Mouse (Mus musculus): ENCODE measurements around the gene Camkk1. TPM values are rescaled to one million over a fixed set of nuclear protein-coding genes. Genes with fewer than 3 reads are reported as not detected.

Camkk1 gene
- polyA plus RNA-seq (2015; fragmentation: Illumina TruSeq; extraction: RNeasy Lipid Tissue Mini Kit (QIAGEN cat#74804); ENCODE audit: insufficient read depth, low replicate concordance) = 2.9 TPM

DNA sequence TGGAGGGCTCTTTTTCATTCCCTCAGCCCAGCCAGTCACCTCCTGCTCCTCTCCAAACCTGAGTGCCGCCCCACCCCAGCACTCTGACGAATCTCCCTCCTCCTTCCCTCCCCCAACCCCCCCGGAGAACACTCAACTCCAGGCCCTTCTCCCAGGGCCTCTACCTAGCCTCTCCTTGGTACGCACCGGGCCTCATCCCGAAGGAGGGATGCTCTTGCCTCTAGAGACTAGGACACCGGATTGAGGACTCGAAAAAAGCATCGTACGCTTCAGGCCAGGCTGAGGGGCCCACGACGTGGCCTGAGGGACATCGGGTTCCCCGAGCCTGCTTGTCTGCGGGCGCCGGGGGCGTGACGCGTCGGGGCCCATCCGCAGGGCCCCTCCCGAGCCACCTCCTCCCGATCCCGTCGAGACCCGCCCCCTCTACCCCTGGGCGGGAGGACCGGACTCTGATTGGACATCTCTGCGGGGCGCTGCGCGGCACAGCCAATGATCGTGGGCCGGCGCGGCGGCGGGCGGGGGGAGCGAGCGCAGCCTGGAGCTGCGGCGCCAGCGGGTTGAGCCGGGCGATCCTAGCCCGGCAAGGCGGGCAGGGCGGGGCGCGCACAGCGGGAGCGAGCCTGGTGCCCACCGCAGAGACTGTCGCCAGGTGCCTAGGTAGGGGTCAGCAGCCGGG lies at the start of gene Camkk1:
Gene Camkk1, plus strand, starts transcription at position 538 of the 676 bp plus-strand sequence.

DNA sequence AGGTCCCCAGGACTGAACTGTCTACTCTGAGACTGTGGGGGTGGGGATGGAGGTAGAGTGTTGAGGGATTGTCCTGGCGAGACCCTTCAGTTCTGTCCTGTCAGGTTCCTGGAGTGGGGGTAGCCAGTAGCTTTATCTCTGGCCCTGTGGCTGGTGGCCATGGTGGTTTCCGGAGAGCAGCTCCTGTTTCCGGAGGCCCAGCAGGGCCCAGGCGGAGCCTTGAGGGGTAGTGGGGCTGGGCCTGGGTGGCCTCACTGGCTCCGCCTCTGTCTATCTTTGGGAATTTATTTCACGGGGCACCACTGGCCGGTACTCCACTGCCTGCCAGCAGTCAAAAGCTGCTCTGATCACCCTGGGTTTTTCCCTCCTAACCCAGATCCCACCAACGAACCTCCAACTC lies 20.0 kb upstream of the Camkk1 start, which contains the start of gene P2rx1:
Gene P2rx1, plus strand, starts transcription at position 333 of the 400 bp plus-strand sequence.

DNA sequence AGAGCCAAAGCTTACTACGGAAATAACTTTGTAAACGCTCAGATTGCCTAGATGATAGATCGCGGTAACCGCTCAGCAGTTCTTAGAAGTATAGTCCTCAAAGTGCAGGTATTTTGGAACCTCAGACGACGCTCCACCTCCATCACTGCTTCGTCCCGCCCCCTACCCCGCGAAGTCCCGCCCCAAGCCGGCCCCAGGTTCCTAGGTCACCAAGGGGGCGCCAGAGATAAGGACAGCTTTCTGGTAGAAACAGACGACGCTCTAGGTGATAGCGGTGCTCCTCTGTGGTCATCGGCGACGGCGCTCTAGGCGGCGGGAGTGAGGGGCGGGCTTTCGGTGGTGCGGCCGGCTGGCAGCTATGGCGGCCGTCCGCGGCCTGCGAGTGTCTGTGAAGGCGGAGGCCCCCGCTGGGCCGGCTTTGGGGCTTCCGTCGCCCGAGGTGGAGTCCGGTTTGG lies 28.8 kb downstream of the Camkk1 start, which contains the start of gene Ncbp3:
Gene Ncbp3, plus strand, starts transcription at position 242 of the 455 bp plus-strand sequence.

DNA sequence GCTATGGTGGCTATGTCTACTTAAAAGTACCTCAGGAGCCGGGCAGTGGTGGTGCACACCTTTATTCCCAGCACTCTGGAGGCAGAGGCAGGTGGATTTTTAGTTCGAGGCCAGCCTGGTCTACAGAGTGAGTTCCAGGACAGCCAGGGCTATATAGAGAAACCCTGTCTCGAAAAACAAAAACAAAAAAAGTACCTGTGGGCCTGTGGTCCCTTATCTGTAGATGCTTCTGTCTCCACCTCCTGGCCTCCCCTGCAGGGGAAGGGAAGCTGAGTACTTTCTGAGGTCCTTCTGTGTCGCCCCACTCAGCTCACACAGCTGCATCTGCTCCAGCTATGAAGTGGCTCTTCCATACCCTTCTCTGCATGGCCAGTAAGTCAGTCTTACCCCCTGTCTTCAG lies 71.5 kb downstream of the Camkk1 start, which contains the start of gene Itgae:
Gene Itgae, plus strand, starts transcription at position 301 of the 400 bp plus-strand sequence.

Other genes starting within 250 kb of the Camkk1 start
- 9.4 TPM for gene Cyb5d2, start 222.9 kb upstream of the Camkk1 start, polyA plus RNA-seq (2015; fragmentation: Illumina TruSeq; extraction: RNeasy Lipid Tissue Mini Kit (QIAGEN cat#74804); ENCODE audit: insufficient read depth, low replicate concordance)
- 39.0 TPM for gene Zzef1, start 222.8 kb upstream of the Camkk1 start, polyA plus RNA-seq (2015; fragmentation: Illumina TruSeq; extraction: RNeasy Lipid Tissue Mini Kit (QIAGEN cat#74804); ENCODE audit: insufficient read depth, low replicate concordance)
- gene Atp2a3, start 57.8 kb upstream of the Camkk1 start, polyA plus RNA-seq (2015; fragmentation: Illumina TruSeq; extraction: RNeasy Lipid Tissue Mini Kit (QIAGEN cat#74804); ENCODE audit: insufficient read depth, low replicate concordance) = 185 TPM
- gene P2rx1, start 19.9 kb upstream of the Camkk1 start, polyA plus RNA-seq (2015; fragmentation: Illumina TruSeq; extraction: RNeasy Lipid Tissue Mini Kit (QIAGEN cat#74804); ENCODE audit: insufficient read depth, low replicate concordance) = 5.7 TPM
- 11.3 TPM for gene Ncbp3, start 28.8 kb downstream of the Camkk1 start, polyA plus RNA-seq (2015; fragmentation: Illumina TruSeq; extraction: RNeasy Lipid Tissue Mini Kit (QIAGEN cat#74804); ENCODE audit: insufficient read depth, low replicate concordance)
- gene Itgae, start 71.6 kb downstream of the Camkk1 start, polyA plus RNA-seq (2015; fragmentation: Illumina TruSeq; extraction: RNeasy Lipid Tissue Mini Kit (QIAGEN cat#74804); ENCODE audit: insufficient read depth, low replicate concordance) = 5.1 TPM
- gene Haspin, start 119.3 kb downstream of the Camkk1 start, polyA plus RNA-seq (2015; fragmentation: Illumina TruSeq; extraction: RNeasy Lipid Tissue Mini Kit (QIAGEN cat#74804); ENCODE audit: insufficient read depth, low replicate concordance) = 8.5 TPM
- 0.90 TPM for gene P2rx5, start 141.4 kb downstream of the Camkk1 start, polyA plus RNA-seq (2015; fragmentation: Illumina TruSeq; extraction: RNeasy Lipid Tissue Mini Kit (QIAGEN cat#74804); ENCODE audit: insufficient read depth, low replicate concordance)
- gene Emc6, start 158.0 kb downstream of the Camkk1 start, polyA plus RNA-seq (2015; fragmentation: Illumina TruSeq; extraction: RNeasy Lipid Tissue Mini Kit (QIAGEN cat#74804); ENCODE audit: insufficient read depth, low replicate concordance) = 43.9 TPM
- gene Tax1bp3, start 158.1 kb downstream of the Camkk1 start, polyA plus RNA-seq (2015; fragmentation: Illumina TruSeq; extraction: RNeasy Lipid Tissue Mini Kit (QIAGEN cat#74804); ENCODE audit: insufficient read depth, low replicate concordance) = 26.3 TPM
- 23.1 TPM for gene Ctns, start 180.0 kb downstream of the Camkk1 start, polyA plus RNA-seq (2015; fragmentation: Illumina TruSeq; extraction: RNeasy Lipid Tissue Mini Kit (QIAGEN cat#74804); ENCODE audit: insufficient read depth, low replicate concordance)
- gene Shpk, start 180.5 kb downstream of the Camkk1 start, polyA plus RNA-seq (2015; fragmentation: Illumina TruSeq; extraction: RNeasy Lipid Tissue Mini Kit (QIAGEN cat#74804); ENCODE audit: insufficient read depth, low replicate concordance) = 3.7 TPM
- not detected for gene Trpv1, start 215.3 kb downstream of the Camkk1 start, polyA plus RNA-seq (2015; fragmentation: Illumina TruSeq; extraction: RNeasy Lipid Tissue Mini Kit (QIAGEN cat#74804); ENCODE audit: insufficient read depth, low replicate concordance)
- 1.4 TPM for gene Trpv3, start 248.4 kb downstream of the Camkk1 start, polyA plus RNA-seq (2015; fragmentation: Illumina TruSeq; extraction: RNeasy Lipid Tissue Mini Kit (QIAGEN cat#74804); ENCODE audit: insufficient read depth, low replicate concordance)